Mouse (Mus musculus): ENCODE data around the gene Fam118b. TPM values are rescaled to one million over a fixed set of nuclear protein-coding genes. Genes with fewer than 3 reads are reported as not detected.
A peak's percentile ranks its signal among the peaks of the same experiment; 100 is the strongest.

Gene Fam118b
- total and polyA plus RNA-seq, 3 experiments, result 23.4 to 30.9 TPM; not detected in 1

- TF ChIP-seq BHLHE40 (IDR thresholded peaks at IDR 0.05; ENCODE audit: borderline replicate concordance, low read depth, low read length) (no peak), MEF2A (IDR thresholded peaks at IDR 0.05; ENCODE audit: extremely low read depth, insufficient replicate concordance, low read depth, low read length, poor library complexity, severe bottlenecking) (no peak), RCOR1 (IDR thresholded peaks at IDR 0.05; ENCODE audit: low read depth, low read length) (0 out of 2 replicates have a peak, but pooled peaks have one; percentile 32), MAFK (IDR thresholded peaks at IDR 0.05; ENCODE audit: borderline replicate concordance, low read depth, low read length) (no peak), CHD1 (IDR thresholded peaks at IDR 0.05; ENCODE audit: low read depth, low read length) (no peak), GABPA (IDR thresholded peaks at IDR 0.05; ENCODE audit: low read depth, low read length) (no peak), MYC (IDR thresholded peaks at IDR 0.05; ENCODE audit: low read depth, low read length) (0 out of 2 replicates have a peak, but pooled peaks have one; percentile 41), CTCF (IDR thresholded peaks at IDR 0.05 in 2 of 3, conservative IDR thresholded peaks at IDR 0.05 in 1 of 3; ENCODE audit: control insufficient read depth in 1 of 3, insufficient read depth in 1 of 3, low read depth in 2 of 3, low read length in 3 of 3, poor library complexity in 1 of 3, severe bottlenecking in 1 of 3) (no peak)
Measured at GRCm38 (mm10) chr9:35203536-35203935, 64.1 kb downstream of the Fam118b start (continued).

GRCm38 (mm10) chr9:35200529-35201060 lies 67.0 kb downstream of the Fam118b start:
- H3K9ac ChIP-seq (ENCODE audit: control insufficient read depth, low read depth, low read length, poor library complexity, severe bottlenecking), result peak overlapping the region; percentile 87
- H3K9me3 ChIP-seq (replicated peaks; ENCODE audit: insufficient read depth, low read length), result no peaks in the 10 kb centered on the region
- peaks cover 1% of the 10 kb centered on the region; the same call in 1 of the 2 replicates for H3K79me2 ChIP-seq (ENCODE audit: control insufficient read depth, insufficient read depth, low read length, poor library complexity)
- TF ChIP-seq MXI1 (IDR thresholded peaks at IDR 0.05; ENCODE audit: low read depth, low read length) (no peak), NELFE (IDR thresholded peaks at IDR 0.05; ENCODE audit: low read depth, low read length) (no peak), UBTF (IDR thresholded peaks at IDR 0.05; ENCODE audit: borderline replicate concordance, insufficient read depth, low read depth, low read length) (no peak), TAL1 (IDR thresholded peaks at IDR 0.05; ENCODE audit: low read length) (peak; percentile 19; the same call in 1 of the 2 replicates), HCFC1 (IDR thresholded peaks at IDR 0.05; ENCODE audit: low read depth, low read length) (0 out of 2 replicates have a peak, but pooled peaks have one; percentile 23)
- peak; percentile 49 for DNase-seq (ENCODE audit: low read depth, low spot score)
- peaks cover 10 to 11% of the 10 kb centered on the region in 2 experiments for H3K4me1 ChIP-seq (ENCODE audit: control insufficient read depth in 1 of 2, insufficient read depth in 2 of 2, low read length in 2 of 2)
- no peak overlapping the region for H3K27ac ChIP-seq (ENCODE audit: control insufficient read depth, low read depth, low read length)
- peaks cover 0 to 19% of the 10 kb centered on the region in 2 experiments; a peak in 2 of 4 replicates for H3K36me3 ChIP-seq (ENCODE audit: control insufficient read depth in 1 of 2, insufficient read depth in 2 of 2, low read length in 2 of 2)
- H3K4me3 ChIP-seq (ENCODE audit: control insufficient read depth in 1 of 2, insufficient read depth in 1 of 2, low read depth in 2 of 2, low read length in 2 of 2), result peak overlapping the region; percentile 88 to 90
- no peaks in the 10 kb centered on the region for H3K27me3 ChIP-seq (ENCODE audit: control insufficient read depth in 1 of 2, insufficient read depth in 2 of 2, low read length in 2 of 2)

- Histone ChIP-seq H3K27ac (ENCODE audit: control insufficient read depth, low read depth, low read length) (peak within 1 kb of the TSS; percentile 27; the same call in 1 of the 2 replicates), H3K4me1 (ENCODE audit: control insufficient read depth in 1 of 2, insufficient read depth in 2 of 2, low read length in 2 of 2) (peaks cover 10 to 11% of the 10 kb centered on the region in 2 experiments), H3K4me3 (ENCODE audit: control insufficient read depth in 1 of 2, insufficient read depth in 1 of 2, low read depth in 2 of 2, low read length in 2 of 2) (peak within 1 kb of the TSS; percentile 88 to 90), H3K27me3 (ENCODE audit: control insufficient read depth in 1 of 2, insufficient read depth in 2 of 2, low read length in 2 of 2) (no peaks in the 10 kb centered on the region), H3K9me3 (replicated peaks; ENCODE audit: insufficient read depth, low read length) (no peaks in the 10 kb centered on the region), H3K9ac (ENCODE audit: control insufficient read depth, low read depth, low read length, poor library complexity, severe bottlenecking) (peak within 1 kb of the TSS; percentile 87), H3K79me2 (ENCODE audit: control insufficient read depth, insufficient read depth, low read length, poor library complexity) (peaks cover 1% of the 10 kb centered on the region; the same call in 1 of the 2 replicates), H3K36me3 (ENCODE audit: control insufficient read depth in 1 of 2, insufficient read depth in 2 of 2, low read length in 2 of 2) (peaks cover 0 to 19% of the 10 kb centered on the region in 2 experiments; a peak in 2 of 4 replicates)
- TF ChIP-seq NRF1 (IDR thresholded peaks at IDR 0.05; ENCODE audit: insufficient read depth, low read depth, low read length, poor library complexity, severe bottlenecking) (no peak), ELF1 (IDR thresholded peaks at IDR 0.05; ENCODE audit: low read depth, low read length) (peak; percentile 40; the same call in 1 of the 2 replicates), SMC3 (IDR thresholded peaks at IDR 0.05; ENCODE audit: low read depth, low read length) (peak; percentile 36), ZKSCAN1 (IDR thresholded peaks at IDR 0.05; ENCODE audit: low read depth, low read length) (no peak), MXI1 (IDR thresholded peaks at IDR 0.05; ENCODE audit: low read depth, low read length) (peak; percentile 32; the same call in 1 of the 2 replicates), SIN3A (IDR thresholded peaks at IDR 0.05; ENCODE audit: low read length) (peak; percentile 41), POLR2A (IDR thresholded peaks at IDR 0.05; ENCODE audit: control insufficient read depth in 1 of 2, insufficient read depth in 1 of 2, low read depth in 1 of 2, low read length in 2 of 2, poor library complexity in 1 of 2) (peak in 1 of 2 experiments; percentile 22; a peak in 2 of 4 replicates), RCOR1 (IDR thresholded peaks at IDR 0.05; ENCODE audit: low read depth, low read length) (no peak), CTCF (IDR thresholded peaks at IDR 0.05 in 2 of 3, conservative IDR thresholded peaks at IDR 0.05 in 1 of 3; ENCODE audit: control insufficient read depth in 1 of 3, insufficient read depth in 1 of 3, low read depth in 2 of 3, low read length in 3 of 3, poor library complexity in 1 of 3, severe bottlenecking in 1 of 3) (peak in 2 of 3 experiments; percentile 76 to 94; a peak in 5 of 6 replicates), RAD21 (IDR thresholded peaks at IDR 0.05; ENCODE audit: low read depth, low read length) (peak; percentile 12), MAZ (IDR thresholded peaks at IDR 0.05; ENCODE audit: low read depth, low read length) (peak; percentile 55; the same call in 1 of the 2 replicates)
- peak; percentile 84 for DNase-seq (ENCODE audit: low read depth, low spot score)
Measured at GRCm38 (mm10) chr9:35199772-35200471, 67.7 kb downstream of the Fam118b start, which contains the start of the genes Srpr and Tirap. Gene Srpr (plus strand): TSS chr9:35200175. Gene Tirap (minus strand): TSS chr9:35200291.
